10 mouse cellular contexts compared by ENCODE assay signal in genomic region chr1:170771437-170772003, GRCm38 (mm10).
A peak's percentile ranks its signal among the peaks of the same experiment; 100 is the strongest.
DNase-seq lines count a peak whose midpoint lies in the region; ATAC-seq and TF ChIP-seq lines count a peak whose summit lies in the region.
"Had no signal": no experiment of that assay in that cellular context is flagged by ENCODE, and none has a peak within 500 bp of the region (broad histone marks: within the 10 kb centered on the region; RNA-seq: fewer than 3 reads in every experiment).

No protein-coding gene starts in this region.

- no peak for DNase-seq in limb, embryonic 10.5 days (ENCODE audit: low spot score)
- DNase-seq in lung, postnatal 0 days (ENCODE audit: low spot score) = peak; percentile 71
- DNase-seq in thymus, postnatal 25 days = no peak
- DNase-seq in cerebellum, postnatal 10 days = no peak
- DNase-seq in spleen, postnatal 14 days (ENCODE audit: low spot score in 2 of 2) = no peak

- 0 out of 2 replicates have a peak, but pooled peaks cover 3% of the 10 kb centered on the region for H3K4me1 ChIP-seq in limb, embryonic 12.5 days (replicated peaks)
- peaks cover 3% of the 10 kb centered on the region; the same call in 1 of the 2 replicates for H3K4me1 ChIP-seq in limb, embryonic 10.5 days
- H3K4me1 ChIP-seq in intestine, embryonic 15.5 days (replicated peaks) = no peaks in the 10 kb centered on the region
- H3K4me1 ChIP-seq in lung, postnatal 0 days (ENCODE audit: insufficient read depth, low read depth, low read length) = no peaks in the 10 kb centered on the region; the same call in 1 of the 2 replicates
- no peaks in the 10 kb centered on the region for H3K4me1 ChIP-seq in forebrain, embryonic 16.5 days (replicated peaks; ENCODE audit: control insufficient read depth, insufficient read depth, low read length)

- H3K36me3 ChIP-seq in limb, embryonic 12.5 days = no peaks in the 10 kb centered on the region
- 0 out of 2 replicates have a peak, but pooled peaks cover 3% of the 10 kb centered on the region for H3K36me3 ChIP-seq in limb, embryonic 10.5 days
- H3K36me3 ChIP-seq in intestine, embryonic 15.5 days = no peaks in the 10 kb centered on the region
- H3K36me3 ChIP-seq in lung, postnatal 0 days (ENCODE audit: insufficient read depth, low read length) = no peaks in the 10 kb centered on the region
- H3K36me3 ChIP-seq in forebrain, embryonic 16.5 days (ENCODE audit: control insufficient read depth, insufficient read depth) = 0 out of 2 replicates have a peak, but pooled peaks cover 2% of the 10 kb centered on the region

- H3K27me3 ChIP-seq in limb, embryonic 12.5 days = no peaks in the 10 kb centered on the region
- H3K27me3 ChIP-seq in limb, embryonic 10.5 days (ENCODE audit: low read depth, poor library complexity, severe bottlenecking) = no peaks in the 10 kb centered on the region
- H3K27me3 ChIP-seq in intestine, embryonic 15.5 days (replicated peaks) = no peaks in the 10 kb centered on the region
- H3K27me3 ChIP-seq in lung, postnatal 0 days (replicated peaks; ENCODE audit: insufficient read depth, low read length) = no peaks in the 10 kb centered on the region
- no peaks in the 10 kb centered on the region for H3K27me3 ChIP-seq in forebrain, embryonic 16.5 days (replicated peaks; ENCODE audit: control insufficient read depth, insufficient read depth, low read length)

- peak; percentile 12; the same call in 1 of the 2 replicates for TF ChIP-seq EP300 in lung, postnatal 0 days (IDR thresholded peaks at IDR 0.05)

- no peak overlapping the region for H3K4me2 ChIP-seq in limb, embryonic 12.5 days
- no peak overlapping the region for H3K4me2 ChIP-seq in intestine, embryonic 15.5 days (replicated peaks)
- H3K4me2 ChIP-seq in lung, postnatal 0 days (replicated peaks; ENCODE audit: low read depth, low read length) = peak overlapping the region; percentile 42
- no peak overlapping the region for H3K4me2 ChIP-seq in forebrain, embryonic 16.5 days (ENCODE audit: low read length)
- H3K4me2 ChIP-seq: midbrain, embryonic 11.5 days had no signal

- 0 out of 2 replicates have a peak overlapping the region, but pooled peaks have one; percentile 8 for H3K27ac ChIP-seq in limb, embryonic 12.5 days
- H3K27ac ChIP-seq in limb, embryonic 10.5 days = no peak overlapping the region
- no peak overlapping the region for H3K27ac ChIP-seq in intestine, embryonic 15.5 days
- peak overlapping the region; percentile 66; the same call in 1 of the 2 replicates for H3K27ac ChIP-seq in lung, postnatal 0 days (ENCODE audit: low read length)
- no peak overlapping the region for H3K27ac ChIP-seq in forebrain, embryonic 16.5 days (ENCODE audit: low read length)

- H3K9me3 ChIP-seq in limb, embryonic 12.5 days = no peaks in the 10 kb centered on the region
- H3K9me3 ChIP-seq in limb, embryonic 10.5 days (replicated peaks) = no peaks in the 10 kb centered on the region
- H3K9me3 ChIP-seq in intestine, embryonic 15.5 days = no peaks in the 10 kb centered on the region
- H3K9me3 ChIP-seq in lung, postnatal 0 days (ENCODE audit: low read length) = no peaks in the 10 kb centered on the region
- no peaks in the 10 kb centered on the region for H3K9me3 ChIP-seq in forebrain, embryonic 16.5 days (ENCODE audit: control insufficient read depth, low read length)
- H3K9me3 ChIP-seq: G1E had no signal

- H3K9ac ChIP-seq in limb, embryonic 12.5 days (replicated peaks) = no peak overlapping the region
- H3K9ac ChIP-seq in intestine, embryonic 15.5 days = no peak overlapping the region
- H3K9ac ChIP-seq in lung, postnatal 0 days (replicated peaks; ENCODE audit: low read depth) = no peak overlapping the region
- H3K9ac ChIP-seq in forebrain, embryonic 16.5 days (replicated peaks; ENCODE audit: low read depth, low read length) = no peak overlapping the region; the same call in 1 of the 2 replicates

- 66% methylated on average over 25 of the region's 25 CpGs for WGBS in limb, embryonic 12.5 days
- 85% methylated on average over 25 of the region's 25 CpGs for WGBS in limb, embryonic 10.5 days
- WGBS in intestine, embryonic 15.5 days = 62% methylated on average over 25 of the region's 25 CpGs
- 31% methylated on average over 25 of the region's 25 CpGs for WGBS in lung, postnatal 0 days
- 60% methylated on average over 25 of the region's 25 CpGs for WGBS in forebrain, embryonic 16.5 days

- H3K4me3 ChIP-seq in limb, embryonic 12.5 days (replicated peaks) = no peak overlapping the region
- no peak overlapping the region for H3K4me3 ChIP-seq in limb, embryonic 10.5 days
- H3K4me3 ChIP-seq in intestine, embryonic 15.5 days (replicated peaks) = no peak overlapping the region
- H3K4me3 ChIP-seq in lung, postnatal 0 days (ENCODE audit: low read depth, low read length) = no peak overlapping the region
- no peak overlapping the region for H3K4me3 ChIP-seq in forebrain, embryonic 16.5 days (replicated peaks; ENCODE audit: low read length)

- no peak for TF ChIP-seq CTCF in lung, postnatal 0 days (IDR thresholded peaks at IDR 0.05)

- peak; percentile 71; the same call in 1 of the 2 replicates for ATAC-seq in limb, embryonic 12.5 days (ENCODE audit: insufficient number of reproducible peaks, insufficient read depth, low FRiP score, low TSS enrichment, low read depth)
- peak; percentile 43; the same call in 1 of the 2 replicates for ATAC-seq in intestine, embryonic 15.5 days
- ATAC-seq in lung, postnatal 0 days = peak; percentile 55
- ATAC-seq in forebrain, embryonic 16.5 days = no peak

Comparison
In these comparisons a context has a peak if more than half of its experiments do, and no peak if none do; other contexts are left out.
1. H3K27ac ChIP-seq: peak in limb, embryonic 12.5 days (single experiment) and lung, postnatal 0 days (single experiment); none in limb, embryonic 10.5 days (single experiment), intestine, embryonic 15.5 days (single experiment) and forebrain, embryonic 16.5 days (single experiment).